Mouse (Mus musculus): ENCODE results near the gene Tbxas1.

Tbxas1 gene

GRCm38 (mm10) chr6:39054878-39055508 lies 179.8 kb downstream of the Tbxas1 start:
- no peak for DNase-seq

- DNase-seq = no peak
Measured at GRCm38 (mm10) chr6:39055831-39056261, 180.6 kb downstream of the Tbxas1 start.

- DNase-seq = no peak
Measured at GRCm38 (mm10) chr6:39057161-39057560, 182.0 kb downstream of the Tbxas1 start.

GRCm38 (mm10) chr6:39058389-39058788 lies 183.2 kb downstream of the Tbxas1 start:
- DNase-seq = no peak

GRCm38 (mm10) chr6:39058936-39059335 lies 183.7 kb downstream of the Tbxas1 start:
- DNase-seq = no peak

- DNase-seq = no peak
Measured at GRCm38 (mm10) chr6:39059547-39060497, 184.6 kb downstream of the Tbxas1 start.

GRCm38 (mm10) chr6:39061180-39061579 lies 186.0 kb downstream of the Tbxas1 start:
- DNase-seq = no peak

GRCm38 (mm10) chr6:39063541-39063940 lies 188.3 kb downstream of the Tbxas1 start:
- DNase-seq = no peak

- DNase-seq = peak; percentile 75
Measured at GRCm38 (mm10) chr6:39066935-39067578, 191.9 kb downstream of the Tbxas1 start.

GRCm38 (mm10) chr6:39072664-39073063 lies 197.5 kb downstream of the Tbxas1 start:
- no peak for DNase-seq

- DNase-seq = no peak
Measured at GRCm38 (mm10) chr6:39074186-39074585, 199.0 kb downstream of the Tbxas1 start.

GRCm38 (mm10) chr6:39076498-39076897 lies 201.3 kb downstream of the Tbxas1 start:
- no peak for DNase-seq

- DNase-seq = no peak
Measured at GRCm38 (mm10) chr6:39104631-39105030, 229.4 kb downstream of the Tbxas1 start.

- DNase-seq = no peak
Measured at GRCm38 (mm10) chr6:39106812-39107211, 231.6 kb downstream of the Tbxas1 start.

GRCm38 (mm10) chr6:39112701-39113100 lies 237.5 kb downstream of the Tbxas1 start:
- DNase-seq = no peak

- DNase-seq = no peak
Measured at GRCm38 (mm10) chr6:39113141-39113540, 237.9 kb downstream of the Tbxas1 start.

- no peak for DNase-seq
Measured at GRCm38 (mm10) chr6:39115438-39115837, 240.2 kb downstream of the Tbxas1 start.

GRCm38 (mm10) chr6:39117584-39118455 lies 242.6 kb downstream of the Tbxas1 start, which contains the start of gene Parp12:
Gene Parp12 (minus strand): TSS chr6:39118349.
- peak; percentile 58 for DNase-seq

- no peak for DNase-seq
Measured at GRCm38 (mm10) chr6:39118456-39118881, 243.3 kb downstream of the Tbxas1 start.

GRCm38 (mm10) chr6:39120685-39121084 lies 245.5 kb downstream of the Tbxas1 start:
- DNase-seq = no peak

- DNase-seq = no peak
Measured at GRCm38 (mm10) chr6:39124719-39125118, 249.5 kb downstream of the Tbxas1 start.

GRCm38 (mm10) chr6:39131480-39131879 lies 256.3 kb downstream of the Tbxas1 start:
- DNase-seq = no peak

All from right cerebral cortex, postnatal 25 days (tissue).